Mouse (Mus musculus): Measurements from ENCODE around the gene March11. TPM values are rescaled to one million over a fixed set of nuclear protein-coding genes. Genes with fewer than 3 reads are reported as not detected.

Gene March11
- polyA plus RNA-seq, 1 experiment from 2014 or later, result 8.4 TPM

DNA sequence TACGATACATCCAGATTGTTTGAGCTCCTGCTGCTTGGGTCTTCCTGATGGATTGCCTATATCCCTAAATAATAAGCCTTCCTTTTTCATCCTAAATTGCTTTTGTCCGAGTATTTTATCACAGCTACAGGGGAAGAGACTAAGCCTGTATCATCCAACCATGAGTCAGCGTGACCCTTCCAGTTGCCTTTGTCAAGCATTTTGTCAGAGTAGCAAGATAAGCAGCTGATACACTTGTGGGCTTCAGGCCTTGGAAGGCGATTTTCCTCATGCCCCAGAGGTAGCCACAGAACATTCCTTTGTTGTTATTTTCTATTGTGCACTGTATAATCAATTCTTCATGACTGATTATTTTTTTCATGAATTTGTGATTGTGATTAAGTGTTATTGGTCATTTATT lies 14.0 kb downstream of the March11 start:
- Histone ChIP-seq H3K27me3 (no peaks in the 10 kb centered on the region), H3K9me3 (no peaks in the 10 kb centered on the region), H3K4me2 (no peak overlapping the region), H3K9ac (no peak overlapping the region), H3K36me3 (no peaks in the 10 kb centered on the region), H3K27ac (no peak overlapping the region), H3K4me1 (replicated peaks) (peaks cover 9% of the 10 kb centered on the region; the same call in 1 of the 2 replicates), H3K4me3 (no peak overlapping the region)
- ATAC-seq (ENCODE audit: low FRiP score), result no peak
- 80% methylated on average over 4 of the region's 4 CpGs for WGBS

GRCm38 (mm10) chr15:26327157-26327556 lies 18.3 kb downstream of the March11 start:
- peaks cover 4% of the 10 kb centered on the region; the same call in 1 of the 2 replicates for H3K4me1 ChIP-seq (replicated peaks)
- no peaks in the 10 kb centered on the region for H3K36me3 ChIP-seq
- 79% methylated on average over 1 of the region's 1 CpGs for WGBS
- no peak overlapping the region for H3K27ac ChIP-seq
- H3K9ac ChIP-seq, result no peak overlapping the region
- no peaks in the 10 kb centered on the region for H3K9me3 ChIP-seq
- H3K4me2 ChIP-seq, result no peak overlapping the region
- H3K4me3 ChIP-seq, result no peak overlapping the region
- ATAC-seq (ENCODE audit: low FRiP score), result no peak
- H3K27me3 ChIP-seq, result no peaks in the 10 kb centered on the region

DNA sequence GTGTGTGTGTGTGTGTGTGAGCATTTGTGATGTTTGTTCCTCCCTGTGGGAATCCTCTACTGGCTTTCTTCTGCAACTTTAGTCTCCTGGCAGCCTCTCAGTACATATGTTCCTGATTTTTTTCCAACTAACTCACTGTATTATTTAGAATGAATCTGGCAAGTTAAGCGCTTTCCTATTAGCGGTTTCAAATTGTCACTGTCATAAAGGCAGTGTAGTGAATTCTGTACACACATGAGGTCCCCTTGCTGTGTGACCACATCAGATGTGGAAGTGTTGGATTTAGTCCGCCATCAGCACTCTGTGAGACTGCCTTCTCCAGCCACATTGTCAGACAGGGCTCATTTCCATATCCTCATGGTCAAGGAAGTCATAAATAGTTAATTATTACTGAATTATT lies 26.9 kb downstream of the March11 start:
- Histone ChIP-seq H3K4me3 (no peak overlapping the region), H3K27ac (no peak overlapping the region), H3K36me3 (no peaks in the 10 kb centered on the region), H3K9me3 (no peaks in the 10 kb centered on the region), H3K9ac (no peak overlapping the region), H3K27me3 (no peaks in the 10 kb centered on the region), H3K4me2 (no peak overlapping the region), H3K4me1 (replicated peaks) (0 out of 2 replicates have a peak, but pooled peaks cover 6% of the 10 kb centered on the region)
- WGBS, result 84% methylated on average over 3 of the region's 3 CpGs
- no peak for ATAC-seq (ENCODE audit: low FRiP score)

- H3K9ac ChIP-seq, result no peak overlapping the region
- H3K27ac ChIP-seq, result no peak overlapping the region
- no peak overlapping the region for H3K4me3 ChIP-seq
- 0 out of 2 replicates have a peak, but pooled peaks cover 6% of the 10 kb centered on the region for H3K4me1 ChIP-seq (replicated peaks)
- no peaks in the 10 kb centered on the region for H3K9me3 ChIP-seq
- ATAC-seq (ENCODE audit: low FRiP score), result no peak
- WGBS, result 90% methylated on average over 2 of the region's 2 CpGs
- H3K36me3 ChIP-seq, result no peaks in the 10 kb centered on the region
- no peaks in the 10 kb centered on the region for H3K27me3 ChIP-seq
- H3K4me2 ChIP-seq, result no peak overlapping the region
Measured at GRCm38 (mm10) chr15:26337775-26338174, 28.9 kb downstream of the March11 start.

GRCm38 (mm10) chr15:26338343-26338742 lies 29.5 kb downstream of the March11 start:
- 90% methylated on average over 4 of the region's 4 CpGs for WGBS
- Histone ChIP-seq H3K4me3 (no peak overlapping the region), H3K27ac (no peak overlapping the region), H3K9me3 (no peaks in the 10 kb centered on the region), H3K9ac (no peak overlapping the region), H3K4me1 (replicated peaks) (0 out of 2 replicates have a peak, but pooled peaks cover 6% of the 10 kb centered on the region), H3K4me2 (no peak overlapping the region), H3K36me3 (no peaks in the 10 kb centered on the region), H3K27me3 (no peaks in the 10 kb centered on the region)
- ATAC-seq (ENCODE audit: low FRiP score), result no peak

DNA sequence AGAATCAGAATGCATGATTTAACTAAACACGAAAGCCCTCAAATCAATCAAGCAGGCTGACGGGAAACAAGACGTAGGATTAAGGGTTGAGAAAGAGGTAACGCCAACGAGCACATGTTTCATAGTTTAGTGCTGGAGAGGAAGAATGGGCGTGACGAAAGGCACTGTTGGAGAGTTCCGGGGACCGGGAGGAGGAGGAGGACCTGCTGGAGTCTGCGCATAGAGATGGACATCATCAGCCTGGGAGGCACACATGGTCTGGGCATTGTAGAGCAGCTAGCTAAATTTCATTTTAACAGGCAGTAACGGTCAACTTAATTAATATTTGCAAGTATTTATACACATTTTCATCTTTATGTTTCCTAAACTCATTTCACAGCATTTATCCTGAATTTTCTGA lies 31.6 kb downstream of the March11 start:
- 0 out of 2 replicates have a peak, but pooled peaks cover 6% of the 10 kb centered on the region for H3K4me1 ChIP-seq (replicated peaks)
- H3K36me3 ChIP-seq, result no peaks in the 10 kb centered on the region
- no peak overlapping the region for H3K9ac ChIP-seq
- no peak overlapping the region for H3K27ac ChIP-seq
- no peak overlapping the region for H3K4me3 ChIP-seq
- H3K4me2 ChIP-seq, result no peak overlapping the region
- H3K27me3 ChIP-seq, result no peaks in the 10 kb centered on the region
- H3K9me3 ChIP-seq, result no peaks in the 10 kb centered on the region
- 57% methylated on average over 11 of the region's 11 CpGs for WGBS
- ATAC-seq (ENCODE audit: low FRiP score), result no peak

DNA sequence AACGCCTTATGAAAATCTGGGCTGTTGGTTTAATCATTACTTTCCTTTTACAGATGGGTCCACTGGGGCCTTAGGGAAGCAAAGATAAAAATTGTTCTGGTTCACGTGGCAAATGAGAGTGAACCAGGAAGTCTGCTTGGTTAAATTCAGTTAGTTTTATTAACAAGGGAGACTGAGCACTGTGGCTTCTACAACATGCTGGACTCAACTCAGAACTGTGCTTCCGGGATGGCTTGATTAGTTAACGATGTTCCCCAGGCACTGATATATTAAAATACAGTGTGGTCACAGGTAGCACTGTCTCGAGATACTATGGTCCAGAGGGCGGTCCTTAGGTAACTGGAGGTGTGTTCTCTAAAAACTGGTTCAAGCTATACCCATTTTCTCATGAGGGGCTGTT lies 32.1 kb downstream of the March11 start:
- Histone ChIP-seq H3K9ac (no peak overlapping the region), H3K36me3 (no peaks in the 10 kb centered on the region), H3K27ac (no peak overlapping the region), H3K4me3 (no peak overlapping the region), H3K4me1 (replicated peaks) (0 out of 2 replicates have a peak, but pooled peaks cover 6% of the 10 kb centered on the region), H3K9me3 (no peaks in the 10 kb centered on the region), H3K27me3 (no peaks in the 10 kb centered on the region), H3K4me2 (no peak overlapping the region)
- 81% methylated on average over 6 of the region's 6 CpGs for WGBS
- ATAC-seq (ENCODE audit: low FRiP score), result no peak

GRCm38 (mm10) chr15:26344329-26344728 lies 35.5 kb downstream of the March11 start:
- WGBS, result 78% methylated on average over 5 of the region's 5 CpGs
- Histone ChIP-seq H3K36me3 (no peaks in the 10 kb centered on the region), H3K9me3 (no peaks in the 10 kb centered on the region), H3K4me2 (no peak overlapping the region), H3K27ac (no peak overlapping the region), H3K4me1 (replicated peaks) (0 out of 2 replicates have a peak, but pooled peaks cover 6% of the 10 kb centered on the region), H3K9ac (no peak overlapping the region), H3K4me3 (no peak overlapping the region), H3K27me3 (no peaks in the 10 kb centered on the region)
- ATAC-seq (ENCODE audit: low FRiP score), result no peak

- H3K9me3 ChIP-seq, result no peaks in the 10 kb centered on the region
- H3K9ac ChIP-seq, result no peak overlapping the region
- H3K4me3 ChIP-seq, result no peak overlapping the region
- no peak overlapping the region for H3K4me2 ChIP-seq
- H3K27me3 ChIP-seq, result no peaks in the 10 kb centered on the region
- H3K36me3 ChIP-seq, result no peaks in the 10 kb centered on the region
- no peak overlapping the region for H3K27ac ChIP-seq
- no peaks in the 10 kb centered on the region for H3K4me1 ChIP-seq (replicated peaks)
- ATAC-seq (ENCODE audit: low FRiP score), result no peak
Measured at GRCm38 (mm10) chr15:26353656-26354055, 44.8 kb downstream of the March11 start.

- Histone ChIP-seq H3K9ac (no peak overlapping the region), H3K4me2 (peak overlapping the region; percentile 29), H3K9me3 (no peaks in the 10 kb centered on the region), H3K4me1 (replicated peaks) (peaks cover 22% of the 10 kb centered on the region), H3K27me3 (no peaks in the 10 kb centered on the region), H3K27ac (peak overlapping the region; percentile 77), H3K36me3 (no peaks in the 10 kb centered on the region), H3K4me3 (no peak overlapping the region)
- ATAC-seq (ENCODE audit: low FRiP score), result peak; percentile 77
- WGBS, result 21% methylated on average over 7 of the region's 7 CpGs
Measured at GRCm38 (mm10) chr15:26365344-26365743, 56.5 kb downstream of the March11 start.

GRCm38 (mm10) chr15:26366511-26366910 lies 57.7 kb downstream of the March11 start:
- H3K9me3 ChIP-seq, result no peaks in the 10 kb centered on the region
- H3K36me3 ChIP-seq, result no peaks in the 10 kb centered on the region
- no peak for ATAC-seq (ENCODE audit: low FRiP score)
- no peak overlapping the region for H3K4me2 ChIP-seq
- no peak overlapping the region for H3K9ac ChIP-seq
- H3K4me1 ChIP-seq (replicated peaks), result peaks cover 22% of the 10 kb centered on the region
- WGBS, result 86% methylated on average over 5 of the region's 5 CpGs
- no peak overlapping the region for H3K27ac ChIP-seq
- no peaks in the 10 kb centered on the region for H3K27me3 ChIP-seq
- H3K4me3 ChIP-seq, result no peak overlapping the region

DNA sequence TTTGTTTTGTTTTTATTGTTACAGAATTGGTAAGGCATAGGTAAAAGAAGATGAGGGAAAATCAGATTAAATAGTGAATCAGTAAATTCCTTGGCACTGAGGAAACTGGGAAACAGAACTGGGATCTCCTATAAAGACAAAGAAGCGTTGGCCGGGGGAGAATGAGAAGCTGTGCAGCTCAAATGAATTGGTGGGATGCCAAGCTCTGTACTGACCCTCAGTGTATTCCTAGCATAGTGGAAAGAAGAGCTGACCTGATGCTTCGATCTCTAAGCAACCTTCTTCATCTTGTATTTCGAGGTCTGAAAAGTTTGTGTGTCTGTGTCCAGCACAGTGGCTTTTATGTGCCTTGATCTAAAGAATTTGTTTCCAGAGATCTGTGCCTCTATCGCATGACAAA lies 64.9 kb downstream of the March11 start:
- Histone ChIP-seq H3K27ac (no peak overlapping the region; the same call in 1 of the 2 replicates), H3K4me2 (no peak overlapping the region), H3K4me3 (no peak overlapping the region), H3K36me3 (no peaks in the 10 kb centered on the region), H3K27me3 (no peaks in the 10 kb centered on the region), H3K9ac (no peak overlapping the region), H3K9me3 (no peaks in the 10 kb centered on the region), H3K4me1 (replicated peaks) (no peaks in the 10 kb centered on the region)
- no peak for ATAC-seq (ENCODE audit: low FRiP score)
- WGBS, result 79% methylated on average over 5 of the region's 5 CpGs

- Histone ChIP-seq H3K4me1 (replicated peaks) (no peaks in the 10 kb centered on the region), H3K4me2 (no peak overlapping the region), H3K27me3 (no peaks in the 10 kb centered on the region), H3K9ac (no peak overlapping the region), H3K36me3 (no peaks in the 10 kb centered on the region), H3K27ac (no peak overlapping the region; the same call in 1 of the 2 replicates), H3K9me3 (no peaks in the 10 kb centered on the region), H3K4me3 (no peak overlapping the region)
- WGBS, result 64% methylated on average over 2 of the region's 2 CpGs
- ATAC-seq (ENCODE audit: low FRiP score), result no peak
Measured at GRCm38 (mm10) chr15:26374232-26374631, 65.4 kb downstream of the March11 start.
